Mouse (Mus musculus): Measurements from ENCODE around the gene Bach2. TPM values are rescaled to one million over a fixed set of nuclear protein-coding genes. Genes with fewer than 3 reads are reported as not detected.

Gene Bach2
- total RNA-seq, 2 experiments from 2014 or later: 4.2 to 6.2 TPM

DNA sequence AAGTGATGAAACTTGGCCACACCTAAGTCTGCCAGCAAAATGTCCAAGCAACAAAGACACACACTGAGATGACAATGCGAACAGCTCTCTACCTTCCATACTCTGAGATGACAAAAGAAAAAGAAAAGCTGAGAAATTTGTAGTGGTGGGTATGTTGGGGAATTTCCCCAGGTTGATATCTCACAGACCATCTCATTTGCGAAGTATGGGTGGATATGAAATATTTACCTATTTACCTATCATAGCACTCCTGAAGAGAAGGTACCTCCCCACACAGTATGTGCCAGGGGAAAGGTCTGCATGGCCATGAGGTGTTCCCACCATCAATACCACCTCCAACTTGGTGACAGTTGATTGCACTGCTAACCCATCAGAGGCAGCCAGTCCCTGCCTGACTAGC, 13.4 kb upstream of the Bach2 start:
- no peak for DNase-seq

DNA sequence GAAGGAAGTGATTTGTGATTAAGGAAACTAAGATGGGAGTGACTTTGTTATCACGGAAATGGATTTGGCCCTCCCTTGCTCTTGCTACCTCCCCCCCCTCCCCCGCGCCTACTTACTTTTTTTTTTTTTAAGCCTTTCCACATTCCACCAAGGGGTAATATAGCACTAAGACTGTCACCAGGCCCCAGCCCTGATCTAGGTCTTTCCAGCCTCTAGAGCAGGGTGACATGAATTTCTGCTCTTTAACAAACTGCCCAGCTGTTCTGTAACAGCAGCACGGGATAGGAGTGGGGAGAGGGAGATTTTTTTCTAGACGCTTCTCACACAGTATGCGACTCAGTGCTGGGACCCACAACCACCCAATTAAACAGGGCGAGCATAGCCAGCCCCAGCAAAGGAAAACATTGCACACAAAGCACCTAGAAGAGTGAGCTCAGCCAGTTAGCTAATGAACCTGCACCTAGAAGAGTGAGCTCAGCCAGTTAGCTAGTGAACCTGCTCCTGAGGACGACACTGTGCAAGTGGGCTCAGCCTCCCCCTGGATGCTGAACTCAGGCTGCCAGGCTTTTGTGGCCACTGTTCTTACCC, 10.5 kb upstream of the Bach2 start:
- no peak for DNase-seq

DNA sequence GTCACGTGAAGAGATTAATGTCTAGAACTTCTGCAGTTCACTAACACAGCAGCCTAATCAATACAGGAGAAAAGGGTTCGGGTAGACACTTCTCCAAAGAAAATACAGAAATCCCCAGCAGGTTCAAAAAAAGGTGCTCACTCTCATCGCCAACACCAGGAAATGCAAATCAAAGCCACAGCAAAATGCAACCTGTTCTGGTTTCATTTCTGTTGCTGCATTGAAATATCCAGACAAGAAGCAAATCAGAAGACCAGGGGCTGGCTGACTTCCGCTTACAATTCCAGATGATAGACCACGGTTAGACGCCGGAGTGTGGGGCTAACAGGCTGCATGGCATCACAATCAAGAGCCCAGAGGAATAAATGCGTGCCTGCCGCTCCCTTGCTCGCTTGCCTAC, 9.3 kb upstream of the Bach2 start:
- no peak for DNase-seq

DNA sequence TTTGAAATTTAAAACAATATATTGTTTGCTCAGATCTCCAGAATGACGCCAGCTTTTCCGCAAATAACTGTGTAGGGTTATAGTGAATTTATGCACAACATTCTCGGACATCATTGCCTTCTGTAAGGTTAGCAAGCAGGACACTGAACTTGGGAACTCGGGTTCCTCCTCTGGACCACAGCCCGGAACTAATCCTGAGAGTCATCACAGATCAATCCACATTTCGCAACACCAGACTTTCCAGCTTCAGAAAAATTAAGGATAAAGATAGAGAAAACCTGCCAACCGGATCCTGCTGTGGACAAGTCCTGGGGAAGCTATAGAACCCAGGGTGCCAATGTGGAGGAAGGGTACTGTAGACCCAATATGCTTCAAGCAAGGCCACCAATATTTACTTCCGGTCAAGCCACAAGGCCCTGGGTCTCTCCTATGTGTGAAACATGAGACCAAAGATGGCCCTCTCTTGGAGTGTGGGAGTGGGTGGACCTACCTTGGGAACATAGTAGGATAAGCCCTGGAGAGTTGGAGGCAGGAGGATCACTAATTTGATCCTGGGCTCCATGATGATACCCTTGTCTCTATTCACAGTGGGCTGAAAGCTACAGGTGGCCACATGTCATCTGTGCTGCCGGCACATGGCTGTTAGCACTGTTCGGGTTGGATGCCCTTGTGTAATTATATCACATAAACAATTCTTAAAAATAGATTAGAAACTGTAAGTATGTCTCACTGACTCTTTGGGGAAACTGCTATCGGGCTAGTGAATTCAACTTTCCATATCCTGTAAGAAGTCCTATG, 7.1 kb upstream of the Bach2 start:
- DNase-seq: no peak

DNA sequence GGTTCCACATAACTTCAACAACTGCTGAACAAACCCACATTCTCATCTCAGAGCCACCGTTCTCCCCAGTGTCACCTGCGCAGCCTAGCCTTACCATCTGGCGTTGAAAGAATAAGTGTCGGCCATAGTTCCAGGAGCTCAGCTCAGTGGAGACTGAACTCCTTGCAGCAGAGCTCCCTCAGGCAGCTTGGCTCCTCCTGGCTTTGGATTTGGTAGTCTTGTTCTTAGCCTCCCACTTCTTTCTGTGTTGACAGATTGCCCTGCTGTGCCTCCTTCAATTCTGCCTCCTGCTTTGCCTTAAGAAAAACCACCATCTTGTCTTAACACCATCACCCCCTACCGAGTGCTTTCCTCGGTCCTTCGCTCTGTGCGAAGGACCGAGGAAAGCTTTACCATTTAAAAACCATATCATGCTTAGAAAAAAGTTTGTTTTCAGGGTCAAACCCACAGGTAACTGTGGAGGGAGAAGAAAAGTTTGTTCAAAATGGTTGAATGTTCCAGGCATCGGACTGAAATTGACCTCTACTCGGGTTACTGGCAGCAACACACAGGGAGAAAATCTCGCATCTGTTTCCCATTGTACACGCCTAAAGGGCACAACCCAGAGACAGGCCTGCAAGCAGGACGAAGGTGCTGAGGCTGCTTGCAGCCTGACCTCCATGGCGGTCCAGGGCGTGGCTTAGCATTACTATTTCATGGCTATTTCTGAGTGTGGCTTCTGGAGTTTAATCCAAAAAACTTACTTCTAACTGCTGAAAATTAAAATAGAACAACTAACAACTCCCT, 2.5 kb upstream of the Bach2 start:
- no peak for DNase-seq

DNA sequence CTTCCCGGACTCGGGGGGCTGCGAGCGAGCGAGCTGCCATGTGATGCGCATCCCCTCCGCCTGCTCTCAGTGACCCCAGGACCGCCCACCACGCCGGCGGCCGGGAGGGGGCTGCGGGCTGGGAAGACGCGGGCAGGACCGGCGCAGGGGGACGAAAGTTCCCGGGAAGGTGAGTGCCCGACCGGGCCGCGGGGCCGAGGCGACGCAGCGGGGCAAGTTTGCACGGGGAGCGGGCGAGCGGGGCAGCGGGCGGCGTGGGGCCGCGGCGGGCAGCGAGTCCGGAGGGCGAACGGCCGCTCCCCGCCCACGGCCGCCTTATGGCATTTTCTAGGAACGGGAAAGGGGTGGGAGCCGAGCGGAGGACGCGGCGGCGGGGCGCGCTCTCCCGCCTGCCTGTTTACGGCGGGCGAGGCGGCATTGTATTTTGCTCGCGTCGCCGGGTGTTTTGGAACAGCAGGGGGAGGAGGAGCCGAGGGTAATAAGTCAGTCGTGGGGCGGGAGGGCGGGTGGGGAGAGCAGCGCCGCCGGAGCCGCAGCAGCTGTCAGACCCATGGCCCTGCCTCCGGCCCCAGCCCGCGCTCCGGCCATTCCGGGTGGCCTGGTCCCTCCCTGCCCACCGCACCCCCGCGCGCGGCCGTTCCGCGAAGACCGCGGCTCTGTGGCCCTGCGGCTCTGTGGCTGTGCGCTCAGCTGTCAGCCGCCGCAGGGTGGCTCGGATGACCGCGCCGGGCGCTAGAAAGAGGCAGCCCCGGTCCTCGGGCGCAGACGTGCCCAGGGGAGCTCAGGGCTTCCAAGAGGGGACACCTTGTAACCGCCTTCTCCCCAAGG, 531 bp downstream of the Bach2 start:
- DNase-seq: peak; percentile 83 to 87

DNA sequence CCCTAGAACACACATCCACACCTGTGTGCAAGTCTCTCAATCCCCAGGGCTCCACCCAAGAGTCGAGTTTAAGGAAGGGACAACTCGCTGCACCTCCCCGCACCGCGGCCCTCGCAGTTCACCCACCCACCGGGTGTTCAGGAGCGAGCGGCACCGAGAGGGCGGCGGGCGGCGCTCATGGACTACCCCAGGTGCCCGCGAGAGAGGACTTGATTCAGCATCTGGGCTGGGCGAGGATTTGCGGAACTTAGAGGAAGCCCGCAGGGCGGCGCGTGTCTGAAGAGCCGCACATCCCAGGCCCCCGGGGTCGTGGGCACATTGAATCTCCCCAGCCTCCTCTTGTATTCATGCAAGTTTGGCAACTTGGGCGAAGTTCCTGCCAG, 1.1 kb downstream of the Bach2 start:
- DNase-seq: peak in 1 of 2 experiments; percentile 78

DNA sequence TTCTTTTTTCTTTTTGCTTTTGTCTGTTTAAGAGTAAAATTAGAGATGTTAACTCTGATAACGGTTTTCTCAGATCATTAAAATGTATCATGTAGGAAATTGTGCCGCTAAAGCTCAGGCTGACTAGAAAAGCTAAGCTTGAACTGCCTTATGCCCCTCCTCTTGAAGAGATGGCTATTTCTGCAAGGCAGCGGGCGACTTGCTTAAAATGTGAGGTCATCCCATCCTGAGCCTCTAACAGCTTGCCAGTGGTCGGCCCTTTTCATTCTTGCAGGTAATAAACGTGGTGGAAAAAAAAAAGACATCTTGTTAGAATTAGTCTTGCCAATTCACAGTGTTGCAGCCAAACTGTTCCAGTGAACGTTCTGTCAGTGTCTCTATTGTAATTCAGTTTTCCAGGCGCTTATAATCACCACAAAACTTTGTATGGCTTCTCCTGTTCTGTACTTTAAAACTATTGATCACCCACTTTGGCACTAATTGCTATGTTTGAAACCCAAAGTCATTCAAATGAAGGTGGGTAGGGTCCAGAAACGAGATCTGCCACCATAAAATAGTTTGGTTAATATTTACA, 1.9 kb downstream of the Bach2 start:
- no peak for DNase-seq

DNA sequence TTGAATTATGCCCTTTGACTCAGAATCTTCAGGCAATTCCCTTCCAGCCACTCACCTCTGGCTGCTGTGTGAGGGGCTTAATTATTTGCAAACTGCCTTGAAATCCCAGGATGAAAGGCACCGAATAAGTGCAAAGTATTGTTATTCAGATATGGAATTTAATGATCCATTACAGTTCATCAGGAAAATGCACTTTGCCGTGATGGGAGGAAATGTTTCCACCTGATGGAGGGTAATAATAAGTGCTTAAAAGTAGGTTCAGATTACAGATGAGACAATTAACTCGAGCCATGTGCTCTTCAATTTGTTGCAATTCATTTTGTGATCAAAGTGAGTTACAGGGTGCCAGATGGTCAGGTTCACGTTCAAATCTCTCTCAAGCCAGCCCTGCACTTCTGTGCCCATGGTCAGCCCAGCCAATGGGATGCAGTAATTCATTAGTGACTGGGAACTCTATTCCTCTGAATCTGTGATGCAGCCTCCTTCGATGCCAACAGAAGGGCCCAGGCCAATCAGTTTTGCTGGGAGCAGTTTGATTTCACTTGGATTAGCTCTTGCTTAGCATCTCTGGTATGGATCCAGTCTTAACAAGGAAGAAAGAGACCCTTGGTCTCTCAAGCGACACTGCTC, 2.9 kb downstream of the Bach2 start:
- no peak for DNase-seq

DNA sequence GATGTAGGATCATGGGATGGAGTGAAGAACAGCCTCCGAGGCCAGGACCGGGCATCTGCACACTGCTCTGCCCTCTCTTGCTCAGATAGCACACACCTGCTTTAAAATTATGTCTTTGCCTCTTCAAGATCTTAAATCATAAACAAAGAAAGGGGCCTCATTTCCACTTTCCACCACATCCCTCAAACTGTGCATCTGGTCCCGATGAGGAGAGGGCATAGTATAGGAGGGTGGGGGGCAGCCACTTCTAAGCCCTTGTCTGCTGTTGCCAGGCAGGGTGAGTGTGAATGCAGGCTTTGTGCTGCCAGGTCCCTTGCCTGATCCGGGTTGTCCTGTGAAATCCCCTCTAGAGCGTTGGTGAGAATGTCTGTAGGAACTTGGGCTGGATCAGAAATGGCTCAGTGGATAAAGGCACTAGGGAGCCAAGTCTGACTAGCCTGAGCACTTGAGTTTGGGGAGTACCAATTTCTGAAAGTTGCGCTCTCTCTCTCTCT, 3.6 kb downstream of the Bach2 start:
- DNase-seq: no peak

DNA sequence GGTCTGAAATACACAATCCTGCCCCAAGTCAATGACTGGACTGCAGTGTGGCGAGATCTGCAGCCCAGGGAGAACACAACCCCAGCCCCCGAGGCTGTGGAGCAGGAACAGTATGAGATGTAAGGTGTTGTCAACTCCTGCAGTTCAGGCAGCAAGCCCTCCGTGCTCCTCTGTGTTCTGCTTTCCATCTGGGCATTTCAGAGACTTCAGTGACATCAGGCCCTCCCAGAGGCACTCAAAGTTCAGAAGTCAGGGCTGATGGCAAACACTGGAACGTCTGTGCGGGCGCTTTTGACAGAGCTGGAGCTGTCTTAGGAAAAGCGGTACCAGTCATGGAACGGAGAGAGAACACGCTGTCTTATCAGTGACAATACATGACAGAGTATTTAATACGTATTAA, 4.9 kb downstream of the Bach2 start:
- no peak for DNase-seq

DNA sequence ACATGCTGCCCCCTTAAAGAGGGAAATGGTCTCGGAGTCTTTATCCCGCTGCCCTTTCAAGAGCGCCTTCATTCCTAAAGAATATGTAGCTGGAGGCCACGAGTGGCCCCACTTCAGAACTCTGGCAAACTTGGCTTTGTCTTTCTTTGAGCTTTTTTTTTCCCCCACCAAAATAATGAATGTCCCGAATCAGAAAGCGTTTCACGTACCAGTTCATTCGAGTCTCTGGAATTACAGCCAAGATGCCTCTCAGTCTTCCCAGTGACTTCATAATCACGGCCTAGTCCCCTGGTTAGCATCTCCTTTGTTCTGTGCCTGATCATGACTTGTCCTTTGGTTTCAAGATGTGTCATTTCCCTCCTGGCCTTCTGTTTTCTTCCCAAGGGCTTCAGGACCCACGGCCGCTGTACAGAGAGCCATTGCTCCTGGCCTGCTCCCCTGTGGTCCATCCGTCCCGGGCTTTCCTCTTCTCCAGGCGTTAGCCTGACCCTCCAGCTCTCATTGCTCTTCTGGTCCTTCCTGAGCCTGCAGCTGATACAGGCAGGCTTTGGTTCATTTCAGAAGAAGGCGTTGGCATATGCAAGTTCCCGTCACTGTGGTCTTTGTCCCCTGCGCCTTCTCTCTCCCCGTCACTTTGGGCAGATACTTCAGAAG, 5.6 kb downstream of the Bach2 start:
- no peak for DNase-seq

DNA sequence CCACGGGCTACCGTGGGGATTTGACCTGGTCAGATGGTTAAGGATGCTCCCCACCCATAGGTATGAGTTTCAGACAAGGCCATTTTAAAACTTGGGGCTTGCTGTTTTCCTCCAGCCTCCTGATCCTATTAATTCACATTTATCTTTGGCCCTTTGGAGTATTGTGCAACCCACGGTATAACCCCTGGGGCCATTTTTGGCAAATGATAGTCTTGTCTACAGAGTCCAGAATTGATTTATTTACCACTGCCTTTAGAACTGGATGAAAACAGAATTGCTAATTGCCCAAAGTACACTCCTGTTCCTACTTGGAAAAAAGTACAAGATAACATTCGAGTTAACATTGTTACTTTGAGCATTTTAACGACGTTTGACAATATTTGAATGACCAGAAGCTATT, 7.0 kb downstream of the Bach2 start:
- no peak for DNase-seq

DNA sequence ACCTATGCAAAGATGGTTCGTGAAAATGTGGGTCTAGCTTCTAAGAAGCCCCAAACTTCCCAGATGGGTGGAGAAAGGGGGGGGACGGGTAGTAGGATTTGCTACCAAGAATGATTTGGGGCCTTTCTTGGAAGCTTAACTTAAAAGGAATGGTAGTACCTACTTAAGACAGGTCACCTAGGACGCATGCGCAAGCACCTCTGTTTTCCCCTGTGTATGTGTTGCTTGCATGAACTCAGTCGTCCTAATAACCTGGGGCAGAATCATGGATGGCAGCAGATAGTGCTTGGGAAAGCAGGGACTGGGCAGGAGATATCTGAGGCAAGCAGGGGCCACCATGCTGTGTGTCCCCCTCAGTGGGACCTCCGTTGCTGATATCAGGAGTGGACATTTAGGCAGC, 7.4 kb downstream of the Bach2 start:
- no peak for DNase-seq

DNA sequence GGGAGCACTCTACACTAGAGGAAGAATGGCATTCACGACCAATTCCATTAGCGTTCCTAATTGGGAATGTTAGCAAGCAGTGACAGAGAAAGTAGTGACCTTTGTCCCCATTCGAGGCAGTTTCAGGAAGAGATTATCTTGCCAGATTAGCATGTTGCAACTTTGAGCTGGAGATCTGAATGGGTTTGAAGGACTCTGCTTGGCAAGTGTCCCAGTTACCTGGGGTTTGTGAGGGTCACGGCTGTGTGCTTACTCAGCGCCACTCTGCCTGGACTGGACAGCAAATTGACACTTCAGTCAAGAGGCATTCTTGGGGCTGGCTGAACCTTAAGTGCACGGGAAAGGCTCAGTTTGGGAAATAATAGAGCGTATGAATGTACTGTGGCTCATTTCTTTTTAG, 8.2 kb downstream of the Bach2 start:
- peak; percentile 20 to 38 for DNase-seq

DNA sequence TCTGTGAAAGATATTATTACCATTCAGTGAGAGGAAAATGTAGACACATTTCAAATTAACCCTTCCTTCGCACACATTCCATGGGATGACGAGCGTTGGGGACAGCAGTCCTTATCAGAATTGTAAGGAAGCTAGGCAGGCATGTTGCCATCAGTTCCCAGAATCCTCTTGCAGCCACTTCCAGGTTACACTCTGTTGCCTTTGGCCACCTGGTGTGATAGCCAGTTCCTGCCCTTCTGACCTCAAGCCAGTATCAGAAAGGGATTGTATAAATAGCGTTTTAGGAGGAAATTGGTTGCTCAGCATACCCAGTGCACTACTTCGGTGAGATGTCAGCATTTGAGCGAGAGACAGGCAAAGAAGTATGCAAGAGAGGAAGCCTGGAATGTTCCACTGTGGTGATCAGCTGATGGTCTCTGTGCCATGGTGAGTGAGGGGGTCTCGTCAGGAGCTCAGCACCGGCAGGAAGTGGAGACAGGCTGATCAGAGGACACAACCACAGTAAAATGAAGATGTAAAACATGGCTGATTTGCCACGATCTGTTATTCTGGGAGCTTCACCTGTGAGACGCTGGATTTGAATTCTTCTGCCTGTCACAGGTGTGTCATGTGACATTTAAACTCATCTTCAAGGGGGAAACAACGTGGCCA, 9.0 kb downstream of the Bach2 start:
- DNase-seq: peak in 1 of 2 experiments; percentile 25

DNA sequence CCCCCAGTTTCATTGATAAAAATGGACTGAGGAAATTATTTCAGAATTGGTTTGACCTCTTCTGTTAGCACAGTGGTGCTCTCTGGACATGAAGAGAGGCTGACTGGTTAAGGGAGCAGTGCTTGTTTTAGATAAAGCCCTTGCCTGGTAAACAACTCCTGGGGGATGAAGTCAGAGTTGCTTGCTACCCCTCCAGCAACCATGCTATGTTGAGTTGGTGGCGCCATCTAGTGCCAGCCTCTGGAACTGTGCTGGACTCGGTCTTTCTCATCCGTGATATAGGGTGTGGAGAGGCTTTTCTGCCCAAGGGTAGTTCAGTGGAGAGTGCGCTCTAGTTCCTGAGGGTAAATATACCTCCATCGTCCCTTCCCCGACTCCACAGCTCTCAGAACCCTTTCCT, 9.6 kb downstream of the Bach2 start:
- peak; percentile 81 to 95 for DNase-seq

DNA sequence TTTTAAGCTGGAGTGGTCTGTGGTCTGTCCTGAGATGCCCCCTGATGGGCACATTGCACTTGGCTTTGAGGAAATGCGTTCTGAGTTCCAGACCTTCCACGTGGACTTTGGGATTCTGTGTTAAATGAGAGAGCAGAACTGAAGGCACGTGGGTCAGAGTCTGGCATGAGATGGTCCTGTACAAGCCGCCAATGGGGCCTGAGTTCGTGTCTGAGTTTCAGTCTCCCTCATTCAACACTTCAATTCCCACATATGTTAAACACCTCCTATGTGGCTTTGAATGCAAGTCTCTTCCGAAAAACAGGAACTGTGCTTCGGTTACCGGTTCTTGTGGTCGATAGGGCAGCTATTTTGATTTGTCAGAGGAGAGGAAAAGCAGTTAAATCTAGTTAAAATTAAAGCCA, 10.4 kb downstream of the Bach2 start:
- DNase-seq: no peak

DNA sequence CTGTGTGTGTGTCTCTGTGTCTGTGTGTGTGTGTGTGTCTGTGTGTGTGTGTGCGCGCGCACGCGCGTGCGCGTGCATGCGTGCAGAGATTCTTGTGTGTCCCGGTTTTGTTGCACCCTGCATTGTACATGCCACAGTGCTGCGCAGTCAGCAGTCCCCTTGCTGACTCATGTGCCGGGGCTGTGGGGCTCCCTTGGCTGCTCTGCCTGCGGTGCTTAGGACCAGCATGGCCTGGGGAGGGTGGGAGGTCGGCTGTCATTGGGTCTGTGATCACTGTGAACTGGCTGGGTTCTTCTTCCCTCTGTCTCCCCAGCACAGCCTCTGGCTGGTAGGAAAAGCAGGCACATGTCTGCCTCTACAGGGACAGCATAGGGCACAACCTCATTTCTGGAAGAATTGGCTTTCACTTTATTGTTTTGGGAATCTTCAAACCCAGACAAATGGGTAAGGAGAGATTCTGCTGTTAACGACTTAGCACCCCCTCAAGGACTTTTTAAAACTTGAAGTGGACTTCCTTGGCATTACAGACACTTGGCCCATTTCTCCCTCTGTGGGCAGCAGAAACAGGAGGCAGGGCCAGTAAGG, 11.2 kb downstream of the Bach2 start:
- peak; percentile 35 to 47 for DNase-seq

Data from heart, adult 18-20 months (tissue).